11 mouse cellular contexts compared by ENCODE assay signal in genomic region chr11:67445058-67445825, GRCm38 (mm10).
"Had no signal": no experiment of that assay in that cellular context is flagged by ENCODE, and none has a peak within 500 bp of the region (broad histone marks: within the 10 kb centered on the region; RNA-seq: fewer than 3 reads in every experiment).

No protein-coding gene starts in this region.

- H3K4me1 ChIP-seq: limb, embryonic 13.5 days had no signal

- H3K9ac ChIP-seq: limb, embryonic 13.5 days; liver, embryonic 14.5 days; neural tube, embryonic 12.5 days had no signal

- H3K9me3 ChIP-seq: limb, embryonic 13.5 days; neural tube, embryonic 12.5 days had no signal

- H3K27ac ChIP-seq: kidney, postnatal 0 days; limb, embryonic 13.5 days; liver, embryonic 14.5 days; neural tube, embryonic 12.5 days had no signal

- H3K36me3 ChIP-seq: limb, embryonic 13.5 days; neural tube, embryonic 12.5 days had no signal

- DNase-seq: kidney, adult 9 months; kidney, postnatal 36 days; left cerebral cortex, postnatal 4 days; lung, adult 18-20 months; midbrain, embryonic 14.5 days; right cerebral cortex, postnatal 25 days; thymus, postnatal 36 days had no signal

- H3K4me3 ChIP-seq: limb, embryonic 13.5 days; neural tube, embryonic 12.5 days had no signal

- H3K27me3 ChIP-seq: neural tube, embryonic 12.5 days had no signal

- H3K4me2 ChIP-seq: limb, embryonic 13.5 days; neural tube, embryonic 12.5 days had no signal
